Mouse (Mus musculus): Measurements from ENCODE around the gene Dxo.

The Dxo gene

GRCm38 (mm10) chr17:34836155-34836855 is 514 bp upstream of the Dxo start:
- peak; percentile 29 for DNase-seq (ENCODE audit: low read depth)

DNA sequence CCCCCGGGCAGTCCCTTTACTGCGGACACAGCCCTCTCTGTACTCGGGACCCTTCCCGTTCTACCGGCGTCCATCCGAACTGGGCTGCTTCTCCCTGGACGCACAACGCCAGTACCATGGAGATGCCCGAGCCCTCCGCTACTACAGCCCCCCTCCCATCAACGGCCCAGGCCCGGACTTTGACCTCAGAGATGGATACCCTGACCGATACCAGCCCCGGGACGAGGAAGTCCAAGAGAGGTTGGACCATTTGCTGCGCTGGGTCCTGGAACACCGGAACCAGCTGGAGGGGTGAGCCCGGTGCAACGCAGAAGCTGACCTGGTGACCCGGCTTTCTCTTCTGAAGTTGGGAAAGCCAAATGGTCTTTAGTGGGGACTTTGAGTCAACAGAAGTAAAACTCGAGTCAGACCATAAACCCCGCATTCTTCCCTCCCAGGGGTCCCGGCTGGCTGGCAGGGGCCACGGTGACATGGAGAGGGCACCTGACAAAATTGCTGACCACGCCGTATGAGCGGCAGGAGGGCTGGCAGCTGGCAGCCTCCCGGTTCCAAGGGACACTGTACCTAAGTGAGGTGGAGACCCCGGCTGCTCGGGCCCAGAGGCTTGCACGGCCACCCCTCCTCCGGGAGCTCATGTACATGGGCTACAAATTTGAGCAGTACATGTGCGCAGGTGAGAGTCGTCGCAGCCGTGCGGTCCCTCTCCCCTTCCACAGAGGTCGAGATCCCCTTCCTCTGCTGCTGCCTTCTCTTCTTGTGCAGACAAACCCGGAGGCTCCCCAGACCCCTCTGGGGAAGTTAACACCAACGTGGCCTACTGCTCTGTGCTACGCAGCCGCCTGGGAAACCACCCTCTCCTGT is 875 bp downstream of the Dxo start:
- peak; percentile 32 for DNase-seq (ENCODE audit: low read depth)

- no peak for DNase-seq (ENCODE audit: low read depth)
These were observed 2.0 kb downstream of the Dxo start for GRCm38 (mm10) chr17:34838785-34839184.

- no peak for DNase-seq (ENCODE audit: low read depth)
These were observed 4.0 kb downstream of the Dxo start for GRCm38 (mm10) chr17:34840736-34841307.

DNA sequence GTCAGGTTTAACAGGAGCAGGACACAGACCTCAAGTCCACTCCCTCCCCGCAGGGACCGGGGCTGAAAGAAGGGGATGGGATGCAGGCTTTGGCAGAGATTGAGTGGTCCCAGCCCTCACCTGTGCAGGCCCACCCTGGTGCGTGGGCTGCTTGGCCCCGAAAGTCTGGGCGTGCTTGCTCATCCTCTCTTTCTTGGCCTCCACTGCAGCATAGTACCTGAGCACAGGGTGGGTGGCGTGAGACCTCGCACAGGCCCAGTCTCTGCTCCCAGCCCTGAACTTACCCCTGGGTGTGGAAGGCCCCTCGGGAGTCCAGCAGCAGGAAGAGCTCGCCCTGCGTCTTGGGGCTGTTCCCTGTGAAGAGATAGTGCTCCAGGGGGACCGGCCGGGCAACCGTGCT is 8.1 kb downstream of the Dxo start:
- DNase-seq (ENCODE audit: low read depth): no peak

DNA sequence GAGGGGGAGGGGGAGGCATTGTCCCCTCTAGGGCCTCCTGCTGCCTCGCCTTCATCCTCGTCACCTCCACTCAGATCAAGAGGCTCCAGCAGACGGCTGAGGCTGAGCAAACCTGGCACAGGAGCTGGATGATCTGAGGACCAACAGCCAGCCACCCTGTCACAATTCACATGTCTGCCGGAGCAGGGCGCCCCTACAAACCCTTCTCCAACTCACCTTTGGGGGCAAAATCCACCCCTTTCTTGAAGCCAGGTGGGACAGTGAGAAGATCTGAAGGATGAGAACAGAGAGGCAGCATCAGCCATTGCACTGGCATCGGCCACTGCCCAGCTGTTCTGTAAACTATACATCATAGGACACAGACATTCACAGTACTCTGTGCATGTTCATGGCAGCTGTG is 10.4 kb downstream of the Dxo start:
- no peak for DNase-seq (ENCODE audit: low read depth)

- no peak for DNase-seq (ENCODE audit: low read depth)
These were observed 10.8 kb downstream of the Dxo start for GRCm38 (mm10) chr17:34847615-34848014.

- DNase-seq (ENCODE audit: low read depth): peak; percentile 99
These were observed 13.1 kb downstream of the Dxo start, which contains the start of the genes Skiv2l and Nelfe for GRCm38 (mm10) chr17:34849722-34850516. Skiv2l (minus strand) TSS chr17:34850210. Nelfe (plus strand) TSS chr17:34850391.

DNA sequence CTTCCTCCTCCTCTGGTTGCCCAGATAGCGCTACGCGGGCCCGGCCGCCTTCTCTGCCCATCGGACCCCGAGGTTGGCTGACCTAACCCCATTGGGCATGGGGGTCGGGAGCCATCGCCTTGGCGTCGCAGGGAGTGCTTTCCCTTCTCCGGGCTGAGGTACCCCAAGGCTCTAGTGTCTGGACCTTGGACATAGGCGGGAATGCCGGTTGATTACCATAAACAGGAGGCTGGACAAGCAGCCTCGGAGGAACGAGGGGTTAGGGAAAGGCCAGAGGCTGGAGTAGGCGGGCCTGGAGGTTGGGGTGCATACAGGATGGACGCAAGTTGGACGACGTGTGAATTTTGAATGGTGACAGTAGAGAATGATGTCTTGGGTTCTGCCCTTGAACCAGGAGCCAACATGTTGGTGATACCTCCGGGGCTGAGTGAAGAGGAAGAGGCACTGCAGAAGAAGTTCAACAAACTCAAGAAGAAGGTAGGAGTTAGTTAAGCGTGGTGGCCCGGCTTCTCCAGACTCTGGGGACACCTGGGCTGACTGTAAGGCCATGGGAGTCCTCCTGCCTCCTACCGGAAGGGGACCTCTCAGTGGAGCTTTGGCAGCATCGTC is 13.8 kb downstream of the Dxo start:
- no peak for DNase-seq (ENCODE audit: low read depth)

- DNase-seq (ENCODE audit: low read depth): no peak
These were observed 16.7 kb downstream of the Dxo start for GRCm38 (mm10) chr17:34853511-34853910.

DNA sequence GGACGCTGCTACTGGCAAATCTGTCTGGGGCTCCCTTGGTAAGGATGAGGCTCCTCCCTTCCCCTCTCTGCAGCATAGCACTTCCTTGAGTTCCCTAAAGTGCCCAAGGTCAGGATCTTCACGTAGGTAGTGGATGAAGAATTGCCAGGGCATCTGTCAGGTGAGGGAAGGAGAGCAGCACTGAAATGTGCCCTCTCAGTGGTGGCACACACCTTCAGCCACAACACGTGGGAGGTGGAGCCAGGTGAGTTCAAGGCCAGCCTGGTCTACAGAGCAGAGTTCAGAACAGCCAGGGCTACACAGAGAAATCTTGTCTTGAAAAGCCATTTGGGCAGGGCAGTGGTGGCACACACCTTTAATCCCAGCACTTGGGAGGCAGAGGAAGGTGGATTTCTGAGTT is 17.9 kb downstream of the Dxo start:
- DNase-seq (ENCODE audit: low read depth): no peak

DNA sequence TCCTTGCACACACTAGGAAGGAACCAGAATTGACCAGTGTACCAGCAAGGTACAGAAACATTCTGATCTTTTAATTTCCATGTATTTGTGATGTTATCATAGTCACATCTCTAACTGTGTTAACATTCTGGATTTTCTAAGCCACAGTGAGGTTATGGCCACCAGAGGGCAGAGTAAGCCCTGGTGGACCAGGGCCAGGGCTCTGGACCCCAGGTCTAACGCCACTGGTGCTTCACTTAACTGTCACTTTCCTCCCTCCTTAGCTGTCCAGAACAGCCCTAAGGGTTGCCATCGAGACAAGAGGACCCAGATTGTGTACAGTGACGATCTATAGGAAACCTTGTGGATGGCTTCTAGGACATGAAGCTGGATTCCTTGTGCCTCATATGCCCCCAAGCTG is 19.0 kb downstream of the Dxo start:
- peak; percentile 77 for DNase-seq (ENCODE audit: low read depth)

GRCm38 (mm10) chr17:34858670-34859069 is 21.9 kb downstream of the Dxo start:
- no peak for DNase-seq (ENCODE audit: low read depth)

DNA sequence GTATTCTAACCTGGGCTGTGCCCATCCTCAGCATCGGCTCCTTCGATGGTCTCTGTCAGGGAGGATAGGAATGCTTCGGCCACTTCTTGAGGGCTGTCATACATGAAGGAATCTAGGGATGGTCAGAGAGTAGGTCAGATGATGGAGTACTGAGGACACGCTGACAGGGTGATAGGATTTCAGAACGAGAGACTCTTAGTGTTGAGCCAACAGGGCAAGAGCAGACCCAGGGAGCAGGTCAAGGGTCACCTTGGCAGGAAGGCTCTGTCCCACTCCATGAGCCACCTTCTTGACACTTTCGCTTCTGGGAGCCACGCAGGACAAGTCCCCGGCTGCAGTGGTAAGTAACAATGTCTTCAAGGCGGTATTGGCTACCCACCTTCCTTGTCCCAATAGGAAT is 23.7 kb downstream of the Dxo start:
- DNase-seq (ENCODE audit: low read depth): no peak

- no peak for DNase-seq (ENCODE audit: low read depth)
These were observed 25.0 kb downstream of the Dxo start for GRCm38 (mm10) chr17:34861704-34862415.

DNA sequence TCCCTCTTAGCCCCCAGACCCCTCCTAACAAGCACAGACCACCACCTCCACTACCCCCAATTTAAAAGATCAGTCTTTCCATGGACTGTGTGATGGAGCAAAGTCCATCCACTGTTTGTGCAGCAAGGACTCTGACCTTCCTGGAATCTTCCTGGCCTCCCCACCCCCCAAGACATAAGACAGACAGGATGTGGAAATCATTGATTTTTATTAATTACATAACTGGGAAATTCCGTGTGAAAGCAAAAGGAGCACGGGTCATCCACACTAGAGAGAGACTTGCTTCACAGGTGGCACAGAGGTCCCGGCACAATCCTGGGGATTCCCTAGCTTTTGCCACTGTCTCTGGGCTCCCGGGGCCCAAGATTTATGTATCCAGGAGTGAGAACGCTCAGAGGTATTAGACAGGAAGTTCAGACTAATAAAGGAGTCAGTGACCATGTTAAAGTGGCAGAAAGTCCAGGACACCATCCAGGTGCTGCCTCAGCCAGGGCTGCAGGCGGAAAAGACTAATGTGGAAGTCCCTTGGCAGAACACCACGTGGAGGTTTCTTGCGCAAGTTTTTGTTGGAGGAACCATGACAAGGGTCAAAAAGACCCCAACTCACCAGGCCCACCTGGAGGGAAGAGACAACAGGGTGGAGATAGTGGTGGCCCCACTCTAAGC is 25.7 kb downstream of the Dxo start, which contains the start of gene Cfb:
Gene Cfb (minus strand): TSS at position 103 of the 666 bp plus-strand sequence.
- DNase-seq (ENCODE audit: low read depth): no peak

DNA sequence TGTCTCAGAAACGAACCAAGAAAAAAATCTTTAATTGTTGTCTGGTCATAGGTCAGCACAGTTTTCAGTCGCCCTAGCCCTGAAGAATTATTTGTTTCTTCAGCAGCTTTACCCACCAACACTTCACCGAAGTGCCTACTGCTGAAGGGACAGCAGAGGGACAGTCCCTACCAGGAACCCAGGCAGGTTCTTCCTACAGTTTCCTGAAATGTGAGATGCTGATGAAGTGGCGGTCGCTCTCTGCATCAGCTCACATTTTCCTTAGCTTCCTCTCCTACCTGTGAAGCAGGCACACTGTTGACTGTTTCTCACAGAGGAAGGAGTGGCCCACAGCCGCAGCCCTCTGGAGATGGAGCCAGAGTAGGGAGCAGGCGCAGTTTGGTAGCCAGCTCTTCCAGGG is 29.2 kb downstream of the Dxo start:
- no peak for DNase-seq (ENCODE audit: low read depth)

DNA sequence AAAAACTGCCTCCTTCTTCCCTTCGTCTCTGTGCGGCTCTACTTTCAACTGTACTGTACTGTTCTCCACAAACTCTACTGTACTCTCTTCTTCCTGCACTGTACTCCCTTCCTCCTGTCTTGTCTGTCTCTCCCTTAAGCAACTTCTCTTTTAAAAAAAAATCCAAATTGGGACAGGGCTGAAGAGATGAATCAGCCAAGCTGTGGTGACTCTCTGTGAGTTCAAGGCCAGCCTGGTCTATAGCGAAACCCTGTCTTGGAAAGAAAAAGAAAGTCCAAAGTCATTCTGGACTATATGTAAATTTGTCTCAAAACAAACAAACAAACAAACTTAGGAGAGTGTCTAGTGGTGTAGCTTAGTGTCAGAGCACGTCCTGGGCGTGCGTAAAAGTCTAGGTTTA is 37.5 kb downstream of the Dxo start:
- no peak for DNase-seq (ENCODE audit: low read depth)

- DNase-seq (ENCODE audit: low read depth): peak; percentile 61
These were observed 42.6 kb downstream of the Dxo start, which contains the start of gene Zbtb12 for GRCm38 (mm10) chr17:34879336-34879879. Zbtb12 (plus strand) TSS chr17:34879483.

GRCm38 (mm10) chr17:34881166-34881565 is 44.3 kb downstream of the Dxo start:
- DNase-seq (ENCODE audit: low read depth): no peak
